Mouse (Mus musculus): ENCODE results near the gene Mafg. TPM values are rescaled to one million over a fixed set of nuclear protein-coding genes. Genes with fewer than 3 reads are reported as not detected.
A peak's percentile ranks its signal among the peaks of the same experiment; 100 is the strongest.

The Mafg gene
- total and polyA plus RNA-seq, 3 experiments, result 26.5 to 113 (median 54.0) TPM

DNA sequence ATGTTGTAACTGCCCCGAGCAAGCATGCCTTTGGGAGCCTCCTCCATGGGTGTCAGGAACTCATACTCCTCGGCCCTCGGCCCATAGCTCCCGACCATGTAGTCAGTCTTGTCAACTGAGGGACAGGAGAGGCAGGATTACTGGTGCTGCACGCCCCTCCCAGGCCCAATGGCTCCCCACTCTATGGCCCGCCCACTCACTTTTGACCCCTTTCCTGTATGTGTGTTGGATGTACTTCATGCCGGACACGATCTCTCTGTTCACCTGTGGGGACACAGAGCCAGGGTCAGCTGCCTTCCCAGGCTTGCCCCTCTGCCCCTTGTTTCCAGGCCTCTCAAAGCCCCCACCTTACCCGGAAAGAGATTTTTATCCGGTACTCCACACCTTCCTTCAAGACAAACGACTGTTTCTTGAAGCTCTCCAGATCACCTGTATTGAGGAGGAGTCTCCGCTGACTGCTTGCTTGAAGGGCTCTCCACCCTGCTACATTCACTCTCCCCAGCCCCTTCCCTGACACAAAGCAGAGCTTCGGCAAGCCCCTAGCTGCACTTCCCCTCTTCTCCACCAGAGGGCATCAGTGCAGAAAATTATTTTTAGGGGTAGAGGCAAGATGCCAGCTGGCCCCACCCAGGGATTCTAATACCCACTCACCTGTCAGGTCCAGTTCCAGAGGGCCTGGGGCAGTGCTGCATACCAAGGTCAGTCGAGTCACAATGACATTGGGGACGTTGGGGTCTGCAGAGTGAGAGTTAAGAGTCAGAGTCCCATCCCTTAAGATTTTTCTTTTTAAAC is 53.9 kb downstream of the Mafg start:
- no peak overlapping the region for H3K27ac ChIP-seq (ENCODE audit: control insufficient read depth, low read depth, low read length)
- H3K9me3 ChIP-seq (replicated peaks; ENCODE audit: insufficient read depth, low read length), result no peaks in the 10 kb centered on the region
- DNase-seq (ENCODE audit: low read depth, low spot score), result peak; percentile 80
- H3K79me2 ChIP-seq (ENCODE audit: control insufficient read depth, insufficient read depth, low read length, poor library complexity), result peaks cover 37% of the 10 kb centered on the region
- peak overlapping the region; percentile 76 to 94; a peak in 3 of 4 replicates for H3K4me3 ChIP-seq (ENCODE audit: control insufficient read depth in 1 of 2, insufficient read depth in 1 of 2, low read depth in 2 of 2, low read length in 2 of 2)
- H3K36me3 ChIP-seq (ENCODE audit: control insufficient read depth in 1 of 2, insufficient read depth in 2 of 2, low read length in 2 of 2), result peaks cover 4 to 19% of the 10 kb centered on the region in 2 experiments; a peak in 3 of 4 replicates
- H3K27me3 ChIP-seq (ENCODE audit: control insufficient read depth in 1 of 2, insufficient read depth in 2 of 2, low read length in 2 of 2), result no peaks in the 10 kb centered on the region
- H3K4me1 ChIP-seq (ENCODE audit: control insufficient read depth in 1 of 2, insufficient read depth in 2 of 2, low read length in 2 of 2), result peaks cover 7 to 20% of the 10 kb centered on the region in 2 experiments
- TF ChIP-seq SMC3 (IDR thresholded peaks at IDR 0.05; ENCODE audit: low read depth, low read length) (peak; percentile 72), RAD21 (IDR thresholded peaks at IDR 0.05; ENCODE audit: low read depth, low read length) (peak; percentile 26), SIN3A (IDR thresholded peaks at IDR 0.05; ENCODE audit: low read length) (peak; percentile 24; the same call in 1 of the 2 replicates), POLR2A (IDR thresholded peaks at IDR 0.05; ENCODE audit: control insufficient read depth in 1 of 2, insufficient read depth in 1 of 2, low read depth in 1 of 2, low read length in 2 of 2, poor library complexity in 1 of 2) (no peak), POLR2AphosphoS5 (IDR thresholded peaks at IDR 0.05; ENCODE audit: borderline replicate concordance, low read depth, low read length) (no peak), ZMIZ1 (IDR thresholded peaks at IDR 0.05; ENCODE audit: low read depth, low read length) (0 out of 2 replicates have a peak, but pooled peaks have one; percentile 36), MYB (IDR thresholded peaks at IDR 0.05; ENCODE audit: low read depth, low read length) (no peak), E2F4 (IDR thresholded peaks at IDR 0.05; ENCODE audit: borderline replicate concordance, low read depth, low read length) (no peak), NELFE (IDR thresholded peaks at IDR 0.05; ENCODE audit: low read depth, low read length) (no peak; the same call in 1 of the 2 replicates), MAFK (IDR thresholded peaks at IDR 0.05; ENCODE audit: borderline replicate concordance, low read depth, low read length) (no peak), GABPA (IDR thresholded peaks at IDR 0.05; ENCODE audit: low read depth, low read length) (no peak), MAZ (IDR thresholded peaks at IDR 0.05; ENCODE audit: low read depth, low read length) (no peak), CHD2 (IDR thresholded peaks at IDR 0.05; ENCODE audit: low read length) (no peak), HCFC1 (IDR thresholded peaks at IDR 0.05; ENCODE audit: low read depth, low read length) (no peak), MAX (IDR thresholded peaks at IDR 0.05; ENCODE audit: low read length) (no peak), JUND (IDR thresholded peaks at IDR 0.05; ENCODE audit: low read depth, low read length) (no peak), ELF1 (IDR thresholded peaks at IDR 0.05; ENCODE audit: low read depth, low read length) (0 out of 2 replicates have a peak, but pooled peaks have one; percentile 4), CTCF (IDR thresholded peaks at IDR 0.05 in 2 of 3, conservative IDR thresholded peaks at IDR 0.05 in 1 of 3; ENCODE audit: control insufficient read depth in 1 of 3, insufficient read depth in 1 of 3, low read depth in 2 of 3, low read length in 3 of 3, poor library complexity in 1 of 3, severe bottlenecking in 1 of 3) (peak; percentile 82 to 97 (median 87))
- peak overlapping the region; percentile 84 for H3K9ac ChIP-seq (ENCODE audit: control insufficient read depth, low read depth, low read length, poor library complexity, severe bottlenecking)

DNA sequence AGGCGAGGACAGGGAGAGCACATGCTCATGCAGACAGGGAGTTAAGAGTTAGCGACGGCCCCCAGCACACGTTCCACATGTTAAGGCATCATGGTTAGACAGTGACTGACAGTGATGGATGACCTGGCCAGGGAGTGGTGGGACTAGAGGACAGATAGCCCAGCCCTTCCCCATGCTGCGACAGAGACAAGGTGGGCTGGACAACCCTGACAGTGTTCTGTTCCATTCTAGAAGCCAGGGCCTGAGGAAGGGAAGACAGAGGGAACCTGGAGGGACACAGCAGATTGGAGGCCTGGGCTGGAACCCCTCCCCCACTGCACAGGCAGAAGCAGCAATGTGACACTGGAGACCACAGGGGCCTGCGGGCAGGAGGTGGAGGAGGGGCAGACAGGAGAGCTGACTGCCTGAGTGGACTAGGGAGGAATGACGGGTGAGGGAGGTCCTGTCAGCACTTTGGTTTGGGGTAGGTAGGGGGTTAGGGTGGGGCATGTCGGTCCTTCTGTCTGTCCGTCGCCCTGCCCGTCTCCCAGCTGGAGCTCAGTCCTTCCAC is 54.6 kb downstream of the Mafg start:
- Histone ChIP-seq H3K9me3 (replicated peaks; ENCODE audit: insufficient read depth, low read length) (no peaks in the 10 kb centered on the region), H3K36me3 (ENCODE audit: control insufficient read depth in 1 of 2, insufficient read depth in 2 of 2, low read length in 2 of 2) (peaks cover 4 to 22% of the 10 kb centered on the region in 2 experiments; a peak in 3 of 4 replicates), H3K4me3 (ENCODE audit: control insufficient read depth in 1 of 2, insufficient read depth in 1 of 2, low read depth in 2 of 2, low read length in 2 of 2) (no peak overlapping the region), H3K4me1 (ENCODE audit: control insufficient read depth in 1 of 2, insufficient read depth in 2 of 2, low read length in 2 of 2) (peaks cover 10 to 20% of the 10 kb centered on the region in 2 experiments), H3K27ac (ENCODE audit: control insufficient read depth, low read depth, low read length) (no peak overlapping the region), H3K79me2 (ENCODE audit: control insufficient read depth, insufficient read depth, low read length, poor library complexity) (peaks cover 43% of the 10 kb centered on the region), H3K27me3 (ENCODE audit: control insufficient read depth in 1 of 2, insufficient read depth in 2 of 2, low read length in 2 of 2) (no peaks in the 10 kb centered on the region), H3K9ac (ENCODE audit: control insufficient read depth, low read depth, low read length, poor library complexity, severe bottlenecking) (no peak overlapping the region)
- TF ChIP-seq BHLHE40 (IDR thresholded peaks at IDR 0.05; ENCODE audit: borderline replicate concordance, low read depth, low read length), result no peak
- TF ChIP-seq TAL1 (IDR thresholded peaks at IDR 0.05; ENCODE audit: low read length), result no peak
- TF ChIP-seq MXI1 (IDR thresholded peaks at IDR 0.05; ENCODE audit: low read depth, low read length), result no peak
- no peak for TF ChIP-seq JUND (IDR thresholded peaks at IDR 0.05; ENCODE audit: low read depth, low read length)
- no peak for TF ChIP-seq NELFE (IDR thresholded peaks at IDR 0.05; ENCODE audit: low read depth, low read length)
- TF ChIP-seq USF1 (IDR thresholded peaks at IDR 0.05; ENCODE audit: low read depth, low read length), result no peak
- no peak for TF ChIP-seq MYB (IDR thresholded peaks at IDR 0.05; ENCODE audit: low read depth, low read length)
- TF ChIP-seq TBP (IDR thresholded peaks at IDR 0.05; ENCODE audit: low read depth, low read length), result no peak
- no peak for TF ChIP-seq MYC (IDR thresholded peaks at IDR 0.05; ENCODE audit: low read depth, low read length)
- no peak for TF ChIP-seq HCFC1 (IDR thresholded peaks at IDR 0.05; ENCODE audit: low read depth, low read length)
- TF ChIP-seq POLR2AphosphoS2 (IDR thresholded peaks at IDR 0.05; ENCODE audit: low read length), result no peak
- TF ChIP-seq ZMIZ1 (IDR thresholded peaks at IDR 0.05; ENCODE audit: low read depth, low read length), result no peak
- TF ChIP-seq USF2 (IDR thresholded peaks at IDR 0.05; ENCODE audit: borderline replicate concordance in 1 of 2, insufficient read depth in 1 of 2, low read depth in 1 of 2, low read length in 2 of 2), result no peak
- no peak for TF ChIP-seq ZKSCAN1 (IDR thresholded peaks at IDR 0.05; ENCODE audit: low read depth, low read length)
- no peak for DNase-seq (ENCODE audit: low read depth, low spot score)
